Mouse (Mus musculus): ENCODE results near the gene Slf1. TPM values are rescaled to one million over a fixed set of nuclear protein-coding genes. Genes with fewer than 3 reads are reported as not detected.

The Slf1 gene
- total RNA-seq, 1 experiment = 14.0 TPM

- no peak overlapping the region for H3K4me3 ChIP-seq (ENCODE audit: insufficient read depth in 1 of 2, low read depth in 1 of 2, low read length in 2 of 2, poor library complexity in 1 of 2, severe bottlenecking in 1 of 2)
- DNase-seq (ENCODE audit: low read depth, low spot score) = no peak
- no peak overlapping the region for H3K9ac ChIP-seq (ENCODE audit: insufficient read depth, low read depth, low read length, poor library complexity, severe bottlenecking)
- H3K4me1 ChIP-seq (ENCODE audit: control insufficient read depth in 2 of 2, insufficient read depth in 2 of 2, low read length in 2 of 2, poor library complexity in 1 of 2) = no peaks in the 10 kb centered on the region
- H3K9me3 ChIP-seq (ENCODE audit: control insufficient read depth, insufficient read depth, low read depth, low read length) = no peaks in the 10 kb centered on the region
- H3K27ac ChIP-seq (ENCODE audit: insufficient read depth, low read depth, low read length, poor library complexity, severe bottlenecking) = no peak overlapping the region
- TF ChIP-seq MAFK (IDR thresholded peaks at IDR 0.05; ENCODE audit: insufficient read depth, low read depth, low read length) = no peak
- TF ChIP-seq HCFC1 (IDR thresholded peaks at IDR 0.05; ENCODE audit: borderline replicate concordance, insufficient read depth, low read length) = no peak
- no peak for TF ChIP-seq ZNF384 (IDR thresholded peaks at IDR 0.05; ENCODE audit: low read depth, low read length)
- no peak for TF ChIP-seq ZC3H11A (IDR thresholded peaks at IDR 0.05; ENCODE audit: borderline replicate concordance, low read depth, low read length)
- TF ChIP-seq CHD2 (IDR thresholded peaks at IDR 0.05; ENCODE audit: low read depth, low read length) = no peak
- no peaks in the 10 kb centered on the region for H3K36me3 ChIP-seq (ENCODE audit: control insufficient read depth, insufficient read depth, low read length, poor library complexity, severe bottlenecking)
- in situ Hi-C loops (cut with MboI; ENCODE audit: low sequenced_read_pairs in 2 of 2, unreplicated experiment in 2 of 2) = no loop called here
Observed at GRCm38 (mm10) chr13:77029594-77029993, 105.7 kb downstream of the Slf1 start.

GRCm38 (mm10) chr13:77018851-77019250 lies 116.4 kb downstream of the Slf1 start:
- Histone ChIP-seq H3K4me1 (ENCODE audit: control insufficient read depth in 2 of 2, insufficient read depth in 2 of 2, low read length in 2 of 2, poor library complexity in 1 of 2) (no peaks in the 10 kb centered on the region), H3K4me3 (ENCODE audit: insufficient read depth in 1 of 2, low read depth in 1 of 2, low read length in 2 of 2, poor library complexity in 1 of 2, severe bottlenecking in 1 of 2) (no peak overlapping the region), H3K9ac (ENCODE audit: insufficient read depth, low read depth, low read length, poor library complexity, severe bottlenecking) (no peak overlapping the region), H3K27ac (ENCODE audit: insufficient read depth, low read depth, low read length, poor library complexity, severe bottlenecking) (no peak overlapping the region), H3K9me3 (ENCODE audit: control insufficient read depth, insufficient read depth, low read depth, low read length) (no peaks in the 10 kb centered on the region), H3K36me3 (ENCODE audit: control insufficient read depth, insufficient read depth, low read length, poor library complexity, severe bottlenecking) (no peaks in the 10 kb centered on the region)
- in situ Hi-C loops (cut with MboI; ENCODE audit: low sequenced_read_pairs in 2 of 2, unreplicated experiment in 2 of 2) = no loop called here
- TF ChIP-seq ZC3H11A (IDR thresholded peaks at IDR 0.05; ENCODE audit: borderline replicate concordance, low read depth, low read length) (no peak), ZNF384 (IDR thresholded peaks at IDR 0.05; ENCODE audit: low read depth, low read length) (no peak), CHD2 (IDR thresholded peaks at IDR 0.05; ENCODE audit: low read depth, low read length) (no peak), MAFK (IDR thresholded peaks at IDR 0.05; ENCODE audit: insufficient read depth, low read depth, low read length) (no peak), HCFC1 (IDR thresholded peaks at IDR 0.05; ENCODE audit: borderline replicate concordance, insufficient read depth, low read length) (no peak)
- DNase-seq (ENCODE audit: low read depth, low spot score) = no peak

- DNase-seq (ENCODE audit: low read depth, low spot score) = no peak
- in situ Hi-C loops (cut with MboI; ENCODE audit: low sequenced_read_pairs in 2 of 2, unreplicated experiment in 2 of 2) = no loop called here
- TF ChIP-seq MAFK (IDR thresholded peaks at IDR 0.05; ENCODE audit: insufficient read depth, low read depth, low read length) (no peak), ZNF384 (IDR thresholded peaks at IDR 0.05; ENCODE audit: low read depth, low read length) (no peak), CHD2 (IDR thresholded peaks at IDR 0.05; ENCODE audit: low read depth, low read length) (no peak), HCFC1 (IDR thresholded peaks at IDR 0.05; ENCODE audit: borderline replicate concordance, insufficient read depth, low read length) (no peak), ZC3H11A (IDR thresholded peaks at IDR 0.05; ENCODE audit: borderline replicate concordance, low read depth, low read length) (no peak)
- H3K9ac ChIP-seq (ENCODE audit: insufficient read depth, low read depth, low read length, poor library complexity, severe bottlenecking) = no peak overlapping the region
- no peak overlapping the region for H3K4me3 ChIP-seq (ENCODE audit: insufficient read depth in 1 of 2, low read depth in 1 of 2, low read length in 2 of 2, poor library complexity in 1 of 2, severe bottlenecking in 1 of 2)
- no peaks in the 10 kb centered on the region for H3K9me3 ChIP-seq (ENCODE audit: control insufficient read depth, insufficient read depth, low read depth, low read length)
- H3K4me1 ChIP-seq (ENCODE audit: control insufficient read depth in 2 of 2, insufficient read depth in 2 of 2, low read length in 2 of 2, poor library complexity in 1 of 2) = no peaks in the 10 kb centered on the region
- no peaks in the 10 kb centered on the region for H3K36me3 ChIP-seq (ENCODE audit: control insufficient read depth, insufficient read depth, low read length, poor library complexity, severe bottlenecking)
- H3K27ac ChIP-seq (ENCODE audit: insufficient read depth, low read depth, low read length, poor library complexity, severe bottlenecking) = no peak overlapping the region
Observed at GRCm38 (mm10) chr13:77003684-77004083, 131.6 kb downstream of the Slf1 start.

- no peak overlapping the region for H3K27ac ChIP-seq (ENCODE audit: insufficient read depth, low read depth, low read length, poor library complexity, severe bottlenecking)
- H3K36me3 ChIP-seq (ENCODE audit: control insufficient read depth, insufficient read depth, low read length, poor library complexity, severe bottlenecking) = no peaks in the 10 kb centered on the region
- H3K9me3 ChIP-seq (ENCODE audit: control insufficient read depth, insufficient read depth, low read depth, low read length) = no peaks in the 10 kb centered on the region
- no peak overlapping the region for H3K9ac ChIP-seq (ENCODE audit: insufficient read depth, low read depth, low read length, poor library complexity, severe bottlenecking)
- no peak for TF ChIP-seq CHD2 (IDR thresholded peaks at IDR 0.05; ENCODE audit: low read depth, low read length)
- no peak for TF ChIP-seq MAFK (IDR thresholded peaks at IDR 0.05; ENCODE audit: insufficient read depth, low read depth, low read length)
- TF ChIP-seq HCFC1 (IDR thresholded peaks at IDR 0.05; ENCODE audit: borderline replicate concordance, insufficient read depth, low read length) = no peak
- TF ChIP-seq ZNF384 (IDR thresholded peaks at IDR 0.05; ENCODE audit: low read depth, low read length) = no peak
- no peak for TF ChIP-seq ZC3H11A (IDR thresholded peaks at IDR 0.05; ENCODE audit: borderline replicate concordance, low read depth, low read length)
- in situ Hi-C loops (cut with MboI; ENCODE audit: low sequenced_read_pairs in 2 of 2, unreplicated experiment in 2 of 2) = no loop called here
- H3K4me3 ChIP-seq (ENCODE audit: insufficient read depth in 1 of 2, low read depth in 1 of 2, low read length in 2 of 2, poor library complexity in 1 of 2, severe bottlenecking in 1 of 2) = no peak overlapping the region
- H3K4me1 ChIP-seq (ENCODE audit: control insufficient read depth in 2 of 2, insufficient read depth in 2 of 2, low read length in 2 of 2, poor library complexity in 1 of 2) = no peaks in the 10 kb centered on the region
- no peak for DNase-seq (ENCODE audit: low read depth, low spot score)
Observed at GRCm38 (mm10) chr13:77002628-77003027, 132.6 kb downstream of the Slf1 start.

Other genes with a start within 250 kb of the Slf1 start
- 4.4 and 7.6 TPM in 2 replicates for gene 2210408I21Rik, start 67 bp upstream of the Slf1 start, total RNA-seq (2012; rRNA removed)